Mouse (Mus musculus) liver, adult (tissue): ENCODE results near the gene Csf2ra.

Experiments
- GATA4 ChIP-seq: IDR thresholded peaks from 2 replicates; pipeline ENCODE4 v1.6.1; 2014; ENCODE audit warnings: mild to moderate bottlenecking, low read length; ENCODE audit not compliant: insufficient replicate concordance

Csf2ra gene

DNA sequence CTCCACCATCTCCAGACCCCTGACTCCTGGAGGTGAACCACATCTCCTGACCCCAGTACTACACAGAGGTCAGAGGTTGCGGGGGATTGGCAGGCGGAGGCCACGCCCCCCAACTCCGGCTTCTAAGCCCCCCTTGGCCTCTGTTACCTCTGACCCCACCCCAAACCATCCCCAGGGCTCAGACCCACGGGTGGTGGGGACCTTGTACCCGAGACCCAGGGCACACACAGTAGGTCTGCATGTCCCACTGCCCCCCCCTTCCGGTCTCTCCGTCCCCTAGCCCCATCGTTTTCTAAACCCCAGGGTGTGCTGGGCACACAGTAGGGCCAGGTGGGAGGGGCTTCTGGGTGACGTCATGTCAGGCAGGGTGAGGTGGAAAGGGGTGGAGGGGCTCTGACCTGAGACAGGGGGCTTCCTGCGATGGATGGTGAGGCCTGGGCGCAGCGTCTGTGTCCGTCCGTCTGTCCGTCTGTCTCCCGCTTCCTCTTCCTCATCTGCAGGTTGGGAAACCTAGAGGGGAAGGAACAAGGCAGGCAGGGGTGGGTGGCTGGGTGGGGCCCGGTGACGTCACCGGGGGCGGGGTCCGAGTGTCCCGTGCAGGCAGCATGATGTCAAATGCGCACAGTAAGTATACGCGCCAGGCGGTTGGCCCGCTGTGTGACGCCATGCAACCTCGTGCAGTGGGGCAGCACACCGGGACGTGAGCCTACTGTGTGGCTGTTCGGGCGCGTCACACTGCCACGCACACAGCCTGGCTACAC, at the start of gene Csf2ra:
Csf2ra (minus strand) TSS at position 489 of the 761 bp plus-strand sequence.
- no peak for TF ChIP-seq GATA4

DNA sequence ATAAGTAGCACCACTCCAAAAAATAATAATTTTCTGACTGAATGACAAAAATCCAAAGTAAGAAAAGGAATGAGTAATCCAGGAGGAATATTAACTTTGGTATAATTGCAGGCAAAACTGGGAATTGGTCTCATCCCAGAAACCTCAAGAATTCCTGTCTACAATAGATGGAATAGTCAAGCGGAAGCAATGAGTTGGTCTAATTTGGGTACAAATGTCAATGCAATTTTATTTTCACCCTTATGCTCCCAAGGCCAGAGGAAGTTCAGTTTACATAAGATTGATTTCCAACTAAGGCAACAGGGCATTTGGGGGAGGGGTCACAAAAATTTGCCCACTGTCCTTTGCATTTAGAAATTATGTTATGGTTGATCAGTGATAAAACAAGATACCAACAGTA, 47.2 kb upstream of the Csf2ra start:
- TF ChIP-seq GATA4 = no peak

DNA sequence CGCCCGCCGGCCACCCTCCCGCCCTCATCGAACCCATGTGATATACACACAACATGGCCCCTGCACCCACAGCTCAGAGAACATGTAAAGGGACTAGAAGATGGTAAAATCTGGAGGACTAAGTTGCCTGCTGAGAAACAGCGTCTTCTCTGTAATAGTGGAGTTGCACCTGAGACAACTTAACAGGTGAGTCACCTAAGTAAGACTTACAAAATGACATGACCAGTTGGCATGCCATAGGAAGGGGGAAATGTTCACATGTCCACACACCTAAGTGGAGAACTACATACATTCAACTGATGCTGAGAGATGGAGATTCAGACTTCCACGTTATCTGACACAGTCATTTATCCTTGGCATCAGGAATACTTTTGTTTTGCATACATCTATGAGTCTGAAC, 38.9 kb upstream of the Csf2ra start:
- TF ChIP-seq GATA4 = no peak

DNA sequence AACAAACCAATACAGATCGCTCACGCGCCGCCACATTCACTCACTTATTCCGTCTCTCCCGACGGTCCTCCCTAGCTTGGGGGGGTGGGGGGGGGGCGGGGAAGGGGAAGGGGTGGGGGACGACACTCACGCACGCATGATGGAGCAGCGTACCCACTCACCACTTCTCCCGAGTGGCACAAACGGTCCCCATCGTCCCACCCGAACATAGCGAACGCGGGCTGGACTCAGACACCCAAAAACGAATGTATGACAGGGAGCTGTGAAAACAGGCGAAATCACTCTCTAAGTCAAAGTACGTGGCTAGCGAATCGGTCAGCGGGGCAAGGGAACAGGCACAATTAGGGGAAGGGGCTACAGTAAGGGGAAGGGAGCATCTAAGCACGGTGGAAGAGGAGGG, 38.4 kb upstream of the Csf2ra start:
- TF ChIP-seq GATA4 = no peak

DNA sequence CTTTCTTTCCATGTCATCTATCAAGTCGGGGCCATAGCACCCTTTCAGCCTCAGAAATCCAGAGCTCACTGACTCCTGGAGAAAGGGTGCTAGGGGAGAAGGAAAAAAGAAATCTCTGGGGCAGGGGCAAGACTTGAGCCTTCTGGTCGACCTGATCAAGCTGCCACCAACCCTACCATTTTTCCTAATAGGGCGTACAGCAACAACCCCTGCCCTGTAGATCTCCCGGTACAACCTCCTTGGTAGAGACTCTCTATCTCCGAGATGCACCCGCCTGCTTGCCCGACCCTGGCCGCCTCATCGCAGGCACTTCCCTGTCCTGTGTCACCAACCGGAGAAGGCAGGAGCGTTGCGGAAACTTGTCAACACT, 38.0 kb upstream of the Csf2ra start:
- no peak for TF ChIP-seq GATA4

DNA sequence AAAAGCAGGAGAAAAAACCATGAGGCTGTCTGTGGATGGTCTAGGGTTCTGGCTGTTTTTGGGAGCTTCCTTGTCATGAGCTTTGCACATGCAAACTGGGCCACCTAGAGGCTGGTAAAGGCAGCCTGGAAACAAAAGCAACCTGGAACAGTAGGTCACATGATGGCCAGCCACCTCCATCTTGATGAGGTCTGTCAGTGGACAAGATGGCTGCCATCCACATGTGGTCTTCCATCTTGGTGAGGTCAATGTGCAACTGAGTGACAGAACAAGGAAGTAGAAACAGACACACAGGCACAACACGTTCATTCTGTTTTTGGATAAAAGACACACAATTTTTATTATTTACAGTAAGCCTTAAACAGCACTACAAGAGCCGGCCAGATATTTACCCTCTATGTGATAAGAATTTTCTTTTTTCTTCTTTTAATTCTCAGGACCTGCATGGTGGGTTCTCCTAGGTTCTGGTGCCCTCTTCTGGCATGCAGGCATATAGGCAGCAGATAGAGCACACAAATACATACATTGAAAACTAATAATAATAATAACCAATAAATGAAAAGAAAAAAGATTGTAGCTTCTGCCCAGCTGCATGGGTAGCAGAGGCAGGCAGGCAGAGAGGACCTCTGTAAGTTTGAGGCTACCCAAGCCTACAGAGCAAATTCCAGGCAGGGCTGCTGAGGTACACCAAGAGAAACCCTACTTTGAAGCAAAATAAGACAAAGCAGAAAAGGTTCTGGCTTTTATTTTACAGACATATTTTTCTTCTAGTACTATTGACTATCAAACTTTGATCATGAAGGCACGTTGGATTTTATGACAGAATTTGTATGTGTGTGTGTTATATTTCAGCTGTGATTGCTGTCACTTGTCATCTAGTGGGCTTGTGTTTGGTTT, 37.4 kb upstream of the Csf2ra start:
- TF ChIP-seq GATA4 = no peak

DNA sequence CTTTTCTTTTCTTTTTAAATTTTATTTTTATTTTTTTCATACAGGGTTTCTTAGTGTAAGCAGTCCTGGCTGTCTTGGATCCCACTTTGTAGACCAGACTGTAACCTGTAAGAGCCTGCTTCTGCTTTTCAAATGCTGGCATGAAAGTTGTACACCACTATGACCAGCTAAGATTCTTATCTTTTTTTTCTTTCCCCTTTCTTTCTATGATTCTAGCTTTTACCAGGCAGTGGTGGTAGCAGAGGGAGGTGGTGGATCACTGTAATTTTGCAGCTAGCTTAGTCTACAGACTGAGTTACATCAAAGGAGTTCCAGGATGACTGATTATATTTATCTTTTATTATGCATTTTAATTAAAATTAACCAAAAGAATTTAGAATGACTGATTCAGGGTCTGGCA, 36.7 kb upstream of the Csf2ra start:
- TF ChIP-seq GATA4 = no peak

DNA sequence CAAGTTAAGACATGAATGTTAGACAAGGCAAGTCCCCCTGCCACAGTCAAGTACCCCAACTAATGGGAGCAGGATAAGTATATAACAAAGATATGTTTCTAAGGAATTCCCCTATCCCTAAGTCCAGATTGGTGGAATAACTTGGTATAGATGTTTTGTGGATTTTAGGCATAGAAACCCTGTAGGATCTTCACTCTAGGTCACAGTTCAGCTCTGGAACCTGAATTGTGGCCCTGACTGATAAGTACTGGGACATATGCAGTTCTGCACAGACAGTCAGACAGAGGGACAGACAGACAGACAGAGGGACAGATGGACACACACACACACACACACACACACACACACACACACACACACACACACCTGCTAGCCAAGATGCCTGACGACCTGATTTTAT, 36.0 kb upstream of the Csf2ra start:
- no peak for TF ChIP-seq GATA4

DNA sequence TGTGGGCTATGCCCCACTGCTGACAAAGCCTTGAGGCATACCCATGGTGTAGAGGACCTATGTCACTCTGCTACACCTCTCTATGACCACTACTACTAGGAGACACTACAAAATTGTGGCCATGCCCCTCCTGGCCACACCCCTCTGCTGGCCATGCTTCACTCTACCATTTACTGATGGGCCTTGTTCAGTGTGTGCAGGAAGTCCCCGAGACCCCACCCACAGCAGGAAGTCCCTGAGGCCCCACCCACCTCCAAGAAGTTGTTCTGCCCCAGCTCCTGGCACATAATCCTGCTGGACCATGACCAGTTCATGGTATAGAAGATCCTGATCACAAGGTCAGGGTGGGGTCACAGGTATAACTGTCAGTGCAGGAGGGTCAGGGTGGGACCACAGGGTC, 33.0 kb upstream of the Csf2ra start:
- TF ChIP-seq GATA4 = no peak

DNA sequence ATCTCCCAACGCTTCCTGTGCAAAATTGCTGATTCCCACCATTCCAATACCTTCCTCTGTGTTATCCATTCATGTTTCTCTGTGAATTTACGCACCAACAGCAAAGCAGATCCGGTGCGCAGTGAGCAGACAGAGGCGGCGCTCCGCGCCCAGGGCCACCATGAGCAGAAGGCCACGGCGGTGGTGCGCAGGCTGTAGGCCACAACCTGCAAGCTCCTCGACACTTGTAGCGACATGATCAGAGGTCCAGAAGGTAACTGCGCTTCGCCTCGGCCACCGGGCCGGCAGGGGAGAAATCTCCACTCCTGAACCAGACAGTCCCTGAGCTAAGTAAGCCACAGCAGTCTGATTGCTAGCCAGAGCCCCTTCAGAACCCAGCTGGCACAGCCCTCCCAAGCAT, 29.5 kb upstream of the Csf2ra start:
- no peak for TF ChIP-seq GATA4

DNA sequence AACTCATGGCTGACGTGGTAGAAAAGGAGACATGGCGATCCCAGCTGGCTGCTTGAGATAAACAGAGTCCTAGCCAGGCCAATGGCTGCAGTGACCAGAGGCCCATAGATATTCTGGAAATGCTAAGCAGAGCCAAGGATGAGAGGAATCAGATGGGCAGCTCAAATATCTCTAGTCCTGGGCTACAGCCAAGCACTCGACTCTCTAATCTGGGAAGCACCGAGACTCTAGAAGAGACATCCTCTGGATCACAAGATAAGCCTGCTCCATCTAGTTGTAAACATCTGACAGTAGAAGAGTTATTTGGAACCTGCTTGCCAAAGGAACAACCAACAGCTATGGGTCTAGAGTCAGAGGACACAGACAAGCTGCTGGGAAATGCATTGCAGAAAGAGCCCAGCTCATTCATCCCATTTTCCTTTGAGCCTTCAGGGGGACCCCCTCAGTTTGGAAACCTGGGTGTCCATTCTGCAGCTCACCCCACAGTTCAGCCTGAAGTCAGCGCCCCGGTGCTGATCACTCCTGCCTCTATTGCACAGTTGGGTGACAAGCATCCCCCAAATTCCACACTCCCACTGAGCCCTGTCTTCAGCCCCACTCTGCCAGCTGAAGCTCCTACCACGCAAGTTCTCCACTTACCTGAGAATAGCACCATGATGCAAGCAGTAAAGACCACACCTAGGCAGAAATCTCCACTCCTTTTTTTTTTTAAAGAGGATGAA, 28.1 kb upstream of the Csf2ra start:
- TF ChIP-seq GATA4 = no peak

DNA sequence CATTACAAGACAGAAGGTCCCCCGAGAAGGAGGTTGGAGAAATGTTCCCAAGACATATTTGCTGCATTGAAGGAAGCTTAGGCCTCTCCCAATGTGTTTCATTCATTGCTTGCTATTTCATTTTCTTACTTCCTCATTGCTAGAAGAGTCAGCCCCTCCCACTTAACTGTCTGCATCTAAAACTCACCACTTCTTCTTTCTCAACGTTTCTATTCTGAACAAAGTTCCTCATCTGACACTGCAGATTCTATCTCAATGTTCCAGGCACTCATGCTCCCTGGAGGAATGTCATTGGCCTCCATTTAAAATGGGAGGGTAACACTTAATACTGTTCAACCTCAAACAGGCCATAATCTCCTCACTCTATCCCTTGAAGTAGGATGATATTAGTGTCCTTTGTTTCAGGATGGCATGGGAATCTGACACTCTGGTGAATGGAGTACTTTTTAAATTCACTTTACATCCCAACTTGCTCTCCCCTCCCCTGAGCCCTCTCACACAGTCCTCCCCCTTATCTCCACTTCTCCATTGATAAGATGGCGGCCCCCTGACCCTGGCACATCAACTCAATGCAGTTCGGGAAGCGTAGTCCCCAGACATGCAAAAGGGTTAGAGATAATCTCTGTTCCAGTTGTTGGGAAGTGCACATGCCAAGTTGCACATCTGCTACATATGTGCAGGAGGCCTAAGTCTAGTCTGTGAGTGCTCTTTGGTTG, 16.6 kb upstream of the Csf2ra start:
- no peak for TF ChIP-seq GATA4

DNA sequence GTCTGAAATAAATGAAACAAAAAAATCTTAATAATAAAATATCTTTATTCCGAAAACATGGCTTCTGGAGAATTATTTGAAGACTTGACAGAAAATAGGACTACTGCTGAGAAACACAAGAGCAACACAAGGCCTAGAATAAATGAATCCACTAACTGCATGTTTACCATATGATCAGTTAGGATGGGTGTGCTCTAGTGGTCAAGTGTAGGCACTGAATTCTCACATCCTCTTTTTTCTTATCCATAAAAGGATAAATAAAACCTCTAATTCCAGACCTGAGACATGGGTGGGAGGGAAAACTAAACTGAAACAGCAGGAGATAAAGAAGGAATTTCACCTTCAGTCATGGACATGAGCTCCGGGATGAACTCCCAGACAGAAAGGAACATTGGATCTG, 9.7 kb upstream of the Csf2ra start:
- TF ChIP-seq GATA4 = no peak

DNA sequence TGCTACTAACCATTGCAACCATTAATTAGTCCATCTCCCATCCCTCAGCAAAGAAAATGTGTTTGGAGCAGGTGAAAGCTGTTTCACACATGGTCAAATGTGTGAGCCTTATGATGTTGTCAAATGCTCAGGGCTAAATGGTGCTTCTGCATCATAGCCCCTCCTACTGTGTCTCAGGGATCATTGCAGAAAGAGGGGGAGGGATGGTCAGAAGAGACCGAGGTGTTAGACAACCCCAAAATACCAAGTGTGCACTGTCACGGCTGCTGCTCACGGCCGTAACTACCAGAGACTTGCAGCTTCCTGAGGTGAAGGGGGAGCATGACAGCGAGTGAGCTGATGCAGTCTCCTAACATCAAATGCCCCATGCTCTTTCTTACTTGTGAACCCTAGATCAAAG, 6.3 kb upstream of the Csf2ra start:
- no peak for TF ChIP-seq GATA4
